Mouse (Mus musculus): ENCODE data around the gene Grb2.

DNA sequence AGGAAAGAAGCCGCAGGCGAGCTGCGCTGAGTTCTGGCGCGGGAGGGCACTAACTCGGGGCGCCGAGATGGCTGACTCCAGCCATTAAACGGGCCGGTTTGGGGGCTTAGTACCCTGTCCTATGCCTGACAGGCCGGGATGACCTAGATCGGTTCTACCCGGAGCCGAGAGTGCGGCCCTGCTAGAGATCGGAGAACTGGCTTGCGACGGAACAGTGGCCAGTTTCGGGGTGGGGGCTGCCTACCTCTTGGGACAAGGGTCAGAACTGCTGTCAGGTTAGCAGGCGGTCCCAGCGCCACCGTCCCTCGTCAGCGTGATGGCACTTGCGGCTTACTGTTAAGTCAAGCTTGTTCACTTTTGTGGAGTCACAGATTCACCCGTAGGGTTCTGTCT lies 104.1 kb downstream of the Grb2 start:
- no peak for TF ChIP-seq GATA1 (IDR thresholded peaks at IDR 0.05; ENCODE audit: low read length)
- TF ChIP-seq TAL1 (IDR thresholded peaks at IDR 0.05; ENCODE audit: low read length), result no peak
